Mouse (Mus musculus): ENCODE results near the gene Prr14. TPM values are rescaled to one million over a fixed set of nuclear protein-coding genes. Genes with fewer than 3 reads are reported as not detected.

Gene Prr14
- polyA plus RNA-seq, 1 experiment from 2014 or later: 40.4 TPM

DNA sequence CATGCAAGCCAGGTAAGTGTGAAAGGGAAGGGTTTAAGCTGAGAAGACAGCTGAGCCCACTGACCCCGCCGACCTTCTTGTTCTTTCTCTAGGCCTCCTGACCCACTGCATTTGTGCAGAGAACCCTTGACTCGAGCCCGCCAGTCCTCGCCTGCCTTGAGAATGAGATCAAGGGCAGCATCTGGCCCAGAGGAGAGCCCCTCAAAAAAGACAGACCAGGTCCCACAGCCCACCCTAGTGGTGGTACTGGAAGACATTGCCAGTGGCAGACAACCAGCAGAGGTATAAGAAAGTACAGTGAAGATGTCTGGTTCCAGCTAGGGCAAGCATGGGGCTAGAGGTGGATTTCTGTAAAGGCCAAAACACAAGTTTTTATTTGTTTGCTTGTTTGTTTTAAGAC lies 14.3 kb downstream of the Prr14 start:
- Histone ChIP-seq H3K4me2 (no peak overlapping the region), H3K27me3 (no peaks in the 10 kb centered on the region), H3K9ac (no peak overlapping the region), H3K4me1 (peaks cover 22% of the 10 kb centered on the region), H3K27ac (no peak overlapping the region), H3K4me3 (no peak overlapping the region), H3K9me3 (no peaks in the 10 kb centered on the region), H3K36me3 (peaks cover 37% of the 10 kb centered on the region)
- ATAC-seq (ENCODE audit: borderline replicate concordance, extremely low read depth, low FRiP score, low TSS enrichment): no peak
- 87% methylated on average over 5 of the region's 5 CpGs for WGBS

DNA sequence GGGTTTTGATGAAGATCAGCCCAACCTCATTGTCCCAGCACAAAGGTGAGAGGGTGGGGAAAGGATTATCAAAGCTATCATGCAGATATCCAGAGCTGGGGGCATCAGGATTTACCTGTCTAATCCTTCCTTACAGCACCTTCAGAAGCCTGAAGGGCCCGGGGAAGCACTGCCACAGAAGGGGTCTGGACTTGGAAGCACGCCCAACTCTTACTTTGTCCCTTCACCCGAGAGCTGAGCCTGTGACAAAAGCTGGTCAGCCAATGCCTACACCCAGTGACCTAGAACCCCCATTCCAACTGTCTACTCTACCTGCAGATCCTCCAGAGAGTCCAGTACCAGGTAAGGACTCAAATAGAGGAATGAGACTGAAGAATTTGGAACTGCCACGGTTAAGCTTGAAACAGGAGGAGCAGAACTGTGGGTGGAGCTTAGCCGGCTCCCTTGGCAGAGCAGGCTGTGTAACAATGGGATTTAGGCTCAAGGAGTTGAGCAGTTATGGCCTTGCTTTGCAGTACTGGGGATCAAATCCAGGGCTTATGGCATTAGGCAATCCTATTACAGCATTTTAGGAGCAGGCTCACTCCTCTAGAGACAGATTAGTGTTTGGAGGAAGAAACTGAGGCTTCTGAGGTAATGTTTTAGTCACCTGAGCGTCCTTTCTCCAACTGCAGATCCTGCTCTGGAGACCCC lies 15.1 kb downstream of the Prr14 start:
- 74% methylated on average over 6 of the region's 6 CpGs for WGBS

DNA sequence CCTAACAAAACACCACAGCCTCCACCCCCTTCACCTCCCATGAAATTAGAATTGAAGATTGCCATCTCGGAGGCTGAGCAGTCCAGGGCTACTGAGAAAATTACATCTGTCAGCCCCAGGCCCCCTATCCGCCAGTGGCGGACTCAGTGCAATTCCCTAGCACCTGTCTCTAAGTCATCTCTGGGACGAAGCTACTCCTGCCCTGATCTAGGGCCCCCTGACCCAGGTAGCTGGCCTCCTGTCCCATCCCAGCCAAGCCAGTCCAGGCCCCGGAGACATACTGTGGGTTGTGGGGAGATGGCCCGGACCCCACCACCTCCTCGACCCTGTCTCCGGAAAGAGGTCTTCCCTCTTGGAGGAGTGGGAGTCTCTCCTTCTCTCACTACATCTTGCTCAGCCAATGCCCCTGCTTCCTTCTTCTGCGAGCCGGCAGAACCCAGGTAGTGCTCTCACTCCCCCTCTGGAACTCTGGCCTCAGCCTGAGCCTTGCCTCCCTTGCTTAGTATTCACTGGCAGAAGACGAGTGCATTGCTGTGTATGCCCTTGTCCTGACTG lies 15.9 kb downstream of the Prr14 start:
- H3K4me1 ChIP-seq: peaks cover 21% of the 10 kb centered on the region
- peaks cover 37% of the 10 kb centered on the region for H3K36me3 ChIP-seq
- no peaks in the 10 kb centered on the region for H3K27me3 ChIP-seq
- WGBS: 92% methylated on average over 11 of the region's 11 CpGs
- no peaks in the 10 kb centered on the region for H3K9me3 ChIP-seq
- no peak overlapping the region for H3K4me3 ChIP-seq
- H3K27ac ChIP-seq: no peak overlapping the region
- no peak for ATAC-seq (ENCODE audit: borderline replicate concordance, extremely low read depth, low FRiP score, low TSS enrichment)
- no peak overlapping the region for H3K4me2 ChIP-seq
- H3K9ac ChIP-seq: no peak overlapping the region

More for the DNA sequence above, 15.1 kb downstream of the Prr14 start:
- Histone ChIP-seq H3K4me1 (peaks cover 22% of the 10 kb centered on the region), H3K36me3 (peaks cover 37% of the 10 kb centered on the region), H3K9me3 (no peaks in the 10 kb centered on the region), H3K4me3 (no peak overlapping the region), H3K27ac (no peak overlapping the region), H3K9ac (no peak overlapping the region), H3K4me2 (no peak overlapping the region), H3K27me3 (no peaks in the 10 kb centered on the region)
- ATAC-seq (ENCODE audit: borderline replicate concordance, extremely low read depth, low FRiP score, low TSS enrichment): no peak

DNA sequence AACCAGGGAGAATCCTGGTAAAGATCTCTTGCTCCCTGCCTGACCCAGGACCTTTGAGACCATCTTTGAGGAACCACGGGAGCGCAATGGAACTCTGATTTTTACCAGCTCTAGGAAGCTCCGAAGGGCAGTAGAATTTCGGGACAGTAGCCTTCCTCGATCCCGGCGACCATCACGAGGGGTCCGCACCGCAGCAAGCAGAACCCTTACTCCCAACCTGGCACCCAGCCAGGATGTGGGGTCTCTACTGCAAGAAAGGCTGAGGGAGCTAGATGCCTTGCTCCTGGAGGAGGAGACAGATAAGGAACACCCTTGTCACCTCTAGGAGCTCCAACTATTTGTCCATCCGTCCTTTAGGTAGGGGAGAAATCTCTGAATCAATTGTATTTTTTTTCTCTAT lies 16.9 kb downstream of the Prr14 start:
- H3K27ac ChIP-seq: no peak overlapping the region
- ATAC-seq (ENCODE audit: borderline replicate concordance, extremely low read depth, low FRiP score, low TSS enrichment): no peak
- 90% methylated on average over 11 of the region's 11 CpGs for WGBS
- no peaks in the 10 kb centered on the region for H3K27me3 ChIP-seq
- H3K4me3 ChIP-seq: no peak overlapping the region
- peaks cover 42% of the 10 kb centered on the region for H3K36me3 ChIP-seq
- H3K4me1 ChIP-seq: peaks cover 29% of the 10 kb centered on the region
- no peak overlapping the region for H3K4me2 ChIP-seq
- no peaks in the 10 kb centered on the region for H3K9me3 ChIP-seq
- H3K9ac ChIP-seq: no peak overlapping the region

DNA sequence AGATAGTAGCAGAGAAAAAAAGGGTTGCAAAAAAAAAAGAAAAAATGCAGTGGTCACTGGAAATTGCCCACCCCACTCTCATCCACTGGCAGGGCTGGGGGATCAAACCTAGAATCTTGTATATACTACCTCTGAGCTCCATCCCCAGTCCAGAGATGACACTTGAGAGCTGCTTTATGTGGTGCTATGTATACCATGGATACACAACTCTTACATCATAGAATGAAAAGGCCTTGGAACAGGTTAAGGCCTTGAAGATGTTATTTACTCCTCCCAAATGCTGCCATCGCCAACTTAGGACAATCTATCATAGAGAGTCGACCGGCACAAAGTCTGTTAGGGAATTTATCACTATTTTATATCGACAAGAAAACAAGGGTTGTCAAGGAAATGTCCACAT lies 17.4 kb downstream of the Prr14 start:
- H3K4me3 ChIP-seq: peak overlapping the region; percentile 91
- H3K9ac ChIP-seq: peak overlapping the region; percentile 36; the same call in 1 of the 2 replicates
- H3K27ac ChIP-seq: peak overlapping the region; percentile 97; the same call in 1 of the 2 replicates
- no peak for ATAC-seq (ENCODE audit: borderline replicate concordance, extremely low read depth, low FRiP score, low TSS enrichment)
- no peaks in the 10 kb centered on the region for H3K27me3 ChIP-seq
- H3K4me1 ChIP-seq: peaks cover 29% of the 10 kb centered on the region
- peak overlapping the region; percentile 75 for H3K4me2 ChIP-seq
- WGBS: 60% methylated on average over 4 of the region's 4 CpGs
- H3K9me3 ChIP-seq: no peaks in the 10 kb centered on the region
- H3K36me3 ChIP-seq: peaks cover 45% of the 10 kb centered on the region

DNA sequence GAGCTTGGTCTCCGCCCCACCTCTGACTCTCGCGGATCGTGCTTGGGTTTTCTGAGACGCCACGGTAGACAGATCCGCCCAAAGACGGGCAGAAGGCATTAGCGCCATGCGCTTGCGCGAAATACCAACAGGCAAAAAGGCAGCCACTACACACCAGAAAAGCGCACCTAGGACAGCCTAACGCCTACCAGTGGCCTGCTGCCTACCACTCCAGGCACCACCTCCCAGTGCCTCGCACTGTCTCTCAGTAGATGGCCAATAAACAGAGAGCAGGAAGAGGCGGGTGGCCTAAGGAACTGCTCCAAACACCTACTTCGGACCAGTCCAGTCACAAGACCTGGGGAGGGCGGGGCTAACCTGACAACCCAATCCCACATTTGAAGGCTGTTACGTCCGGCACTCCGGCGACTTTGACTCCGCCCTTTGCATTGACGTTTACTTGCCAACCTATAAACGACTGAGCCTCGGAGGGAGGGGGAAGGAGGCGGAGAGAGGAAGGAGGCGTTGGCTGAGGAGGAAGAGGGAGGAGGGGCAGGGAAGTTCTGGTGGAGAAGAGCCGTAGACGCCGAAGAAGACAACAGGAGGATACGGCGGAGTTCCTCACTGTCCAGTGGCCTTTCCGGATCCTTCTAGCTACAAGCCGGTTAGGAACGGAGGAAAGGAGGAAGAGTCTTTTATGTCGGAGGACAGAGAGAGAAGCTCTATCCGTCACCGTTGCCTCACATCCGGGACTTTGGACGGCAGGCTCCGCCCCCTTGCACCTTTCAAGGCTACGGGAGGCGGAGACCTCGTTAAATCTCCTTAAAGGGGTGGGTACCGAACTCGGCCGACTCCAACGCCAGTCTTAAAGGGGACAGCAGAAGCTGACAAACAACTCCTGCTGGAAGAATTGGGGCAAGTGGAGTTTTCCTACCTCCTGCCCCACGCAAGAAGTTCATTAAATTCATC lies 18.6 kb downstream of the Prr14 start:
- Histone ChIP-seq H3K27me3 (no peaks in the 10 kb centered on the region), H3K4me2 (peak overlapping the region; percentile 75), H3K4me3 (peak overlapping the region; percentile 91), H3K9me3 (no peaks in the 10 kb centered on the region), H3K9ac (peak overlapping the region; percentile 87), H3K36me3 (peaks cover 55% of the 10 kb centered on the region), H3K4me1 (peaks cover 21% of the 10 kb centered on the region), H3K27ac (peak overlapping the region; percentile 97)
- under 1% methylated on average over 50 of the region's 50 CpGs for WGBS
- peak; percentile 94 for ATAC-seq (ENCODE audit: borderline replicate concordance, extremely low read depth, low FRiP score, low TSS enrichment)

DNA sequence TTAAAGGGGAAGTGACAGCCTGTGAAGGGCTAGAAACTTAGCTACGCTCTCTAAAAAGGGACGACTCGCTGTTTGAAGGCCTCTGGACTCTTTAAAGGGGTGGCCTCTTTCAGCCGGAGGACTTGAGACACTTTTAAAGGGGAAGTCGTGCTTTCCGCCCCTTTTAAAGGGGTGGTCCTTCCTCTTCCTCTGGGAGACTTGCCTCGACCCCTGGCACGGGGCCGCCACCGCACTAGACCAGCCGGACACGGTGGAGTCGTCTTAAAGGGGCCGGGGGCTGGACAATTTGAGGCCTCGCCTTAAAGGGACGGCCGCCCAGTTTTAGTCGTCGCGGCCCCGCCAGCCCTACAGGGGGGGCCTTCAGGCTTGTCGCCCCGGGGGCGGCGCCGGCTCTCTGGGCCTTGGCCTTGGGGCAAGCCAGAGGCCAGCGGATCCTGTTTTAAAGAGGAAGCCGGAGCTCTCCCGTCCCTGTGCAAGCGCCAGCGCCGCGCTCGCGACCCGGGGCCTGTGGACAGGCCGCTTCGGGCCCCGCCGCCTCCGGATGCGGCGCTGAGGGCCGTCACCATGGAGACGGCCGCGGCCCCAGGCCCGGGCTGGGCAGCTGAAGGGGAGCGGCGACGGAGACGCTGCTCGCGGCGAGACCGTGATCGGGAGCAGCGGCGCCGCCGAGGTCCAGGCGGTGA lies 19.4 kb downstream of the Prr14 start, which contains the start of gene Fbrs:
Gene Fbrs, plus strand, starts transcription at position 565 of the 683 bp plus-strand sequence.
- no peaks in the 10 kb centered on the region for H3K9me3 ChIP-seq
- peak within 1 kb of the TSS; percentile 75 for H3K4me2 ChIP-seq
- peaks cover 59% of the 10 kb centered on the region for H3K36me3 ChIP-seq
- H3K4me3 ChIP-seq: peak within 1 kb of the TSS; percentile 91
- H3K27ac ChIP-seq: peak within 1 kb of the TSS; percentile 97
- H3K27me3 ChIP-seq: no peaks in the 10 kb centered on the region
- H3K9ac ChIP-seq: peak within 1 kb of the TSS; percentile 87
- peak; percentile 86 for ATAC-seq (ENCODE audit: borderline replicate concordance, extremely low read depth, low FRiP score, low TSS enrichment)
- H3K4me1 ChIP-seq: peaks cover 21% of the 10 kb centered on the region
- WGBS: under 1% methylated on average over 52 of the region's 62 CpGs

DNA sequence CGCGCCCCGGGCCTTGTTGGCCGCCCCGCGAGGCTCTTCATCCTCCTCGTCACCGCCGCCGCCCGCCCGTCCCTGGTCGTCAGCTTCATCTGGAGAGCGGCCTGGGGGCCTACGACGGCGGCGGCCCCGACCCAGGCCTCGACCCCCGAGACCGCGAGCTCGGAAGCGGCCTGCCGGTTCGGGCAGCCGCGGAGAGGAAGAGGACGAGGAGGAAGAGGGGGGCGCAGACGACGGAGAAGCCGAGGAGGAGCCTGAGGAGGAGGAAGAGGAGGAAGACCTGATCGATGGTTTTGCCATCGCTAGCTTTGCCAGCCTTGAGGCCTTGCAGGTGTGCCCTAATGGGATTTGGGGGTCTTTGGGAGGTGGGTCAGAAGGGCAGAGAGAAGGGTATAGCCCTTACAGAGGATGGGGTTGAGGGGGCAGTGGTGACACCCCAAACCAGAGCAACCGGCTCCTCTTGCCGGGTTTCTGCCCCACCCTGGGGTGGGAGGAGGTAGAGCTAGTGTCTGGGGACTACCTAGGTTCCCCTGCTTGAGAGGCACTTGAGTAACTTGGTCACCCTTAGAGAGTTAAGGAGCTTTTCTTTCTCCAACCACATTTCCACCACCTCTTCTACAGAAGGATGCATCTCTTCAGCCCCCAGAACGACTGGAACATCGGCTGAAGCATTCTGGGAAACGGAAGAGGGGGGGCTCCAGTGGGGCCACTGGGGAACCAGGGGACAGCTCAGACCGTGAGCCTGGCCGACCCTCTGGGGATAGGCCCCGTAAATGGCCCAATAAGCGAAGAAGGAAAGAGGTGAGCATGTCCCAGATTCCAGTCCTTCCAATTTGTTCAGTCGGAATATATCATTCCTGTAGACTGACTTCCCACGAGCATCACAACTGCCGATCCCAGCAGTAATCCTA lies 20.2 kb downstream of the Prr14 start:
- no peaks in the 10 kb centered on the region for H3K27me3 ChIP-seq
- H3K9me3 ChIP-seq: no peaks in the 10 kb centered on the region
- H3K4me3 ChIP-seq: peak overlapping the region; percentile 91
- H3K9ac ChIP-seq: peak overlapping the region; percentile 87
- peak overlapping the region; percentile 75 for H3K4me2 ChIP-seq
- peaks cover 59% of the 10 kb centered on the region for H3K36me3 ChIP-seq
- no peak for ATAC-seq (ENCODE audit: borderline replicate concordance, extremely low read depth, low FRiP score, low TSS enrichment)
- peak overlapping the region; percentile 97 for H3K27ac ChIP-seq
- 3% methylated on average over 45 of the region's 48 CpGs for WGBS
- peaks cover 21% of the 10 kb centered on the region for H3K4me1 ChIP-seq

DNA sequence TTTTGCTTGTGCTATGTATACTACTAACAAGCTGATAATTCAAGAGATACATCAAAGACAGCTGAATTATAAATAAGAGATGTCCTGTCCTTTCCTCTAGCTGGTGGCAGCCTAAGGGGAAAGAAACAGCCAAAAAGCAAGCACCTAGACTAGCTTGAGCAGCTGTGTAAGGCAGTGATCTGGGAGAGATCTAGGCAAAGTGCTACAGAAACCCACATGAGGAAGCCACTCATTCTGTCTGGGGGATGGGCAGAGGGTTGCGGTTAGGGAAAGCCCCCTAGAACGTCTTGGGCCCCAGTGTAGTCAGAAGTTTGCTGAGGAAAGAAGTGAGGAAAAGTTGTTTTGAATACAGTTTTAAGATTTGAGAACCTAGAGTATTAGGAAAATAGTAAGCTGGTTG lies 20.9 kb downstream of the Prr14 start:
- WGBS: 48% methylated on average over 2 of the region's 2 CpGs
- no peak for ATAC-seq (ENCODE audit: borderline replicate concordance, extremely low read depth, low FRiP score, low TSS enrichment)
- peak overlapping the region; percentile 87 for H3K9ac ChIP-seq
- H3K27ac ChIP-seq: no peak overlapping the region
- no peaks in the 10 kb centered on the region for H3K9me3 ChIP-seq
- H3K36me3 ChIP-seq: peaks cover 59% of the 10 kb centered on the region
- no peaks in the 10 kb centered on the region for H3K27me3 ChIP-seq
- peaks cover 21% of the 10 kb centered on the region for H3K4me1 ChIP-seq
- H3K4me3 ChIP-seq: peak overlapping the region; percentile 91
- H3K4me2 ChIP-seq: peak overlapping the region; percentile 75

DNA sequence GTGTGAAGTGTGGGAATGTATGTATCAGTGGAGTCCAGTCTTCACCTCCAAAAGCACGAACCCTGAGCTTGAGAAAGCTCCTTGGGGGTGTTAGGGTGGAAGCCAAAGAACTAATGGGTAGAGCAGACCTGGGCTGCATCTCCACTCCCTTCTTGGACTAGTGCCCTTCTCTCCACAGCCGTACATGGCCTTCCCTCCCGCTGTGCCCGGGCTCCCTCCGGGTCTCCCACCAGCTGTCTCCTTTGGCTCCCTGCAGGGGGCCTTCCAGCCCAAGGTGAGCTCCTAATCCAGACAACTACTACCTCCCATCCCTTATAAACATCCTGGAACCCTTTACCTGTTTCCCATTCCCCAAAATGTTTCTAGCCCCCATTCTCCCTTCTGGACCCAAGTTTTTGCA lies 26.0 kb downstream of the Prr14 start:
- Histone ChIP-seq H3K9ac (no peak overlapping the region), H3K27me3 (no peaks in the 10 kb centered on the region), H3K9me3 (no peaks in the 10 kb centered on the region), H3K27ac (no peak overlapping the region), H3K4me1 (peaks cover 6% of the 10 kb centered on the region), H3K4me2 (no peak overlapping the region), H3K4me3 (no peak overlapping the region), H3K36me3 (peaks cover 88% of the 10 kb centered on the region)
- ATAC-seq (ENCODE audit: borderline replicate concordance, extremely low read depth, low FRiP score, low TSS enrichment): no peak
- WGBS: 81% methylated on average over 5 of the region's 5 CpGs

Measured in lung, embryonic 15.5 days (tissue).